Mouse (Mus musculus) left cerebral cortex, postnatal 36 days (tissue): ENCODE data around the gene Deaf1. TPM values are rescaled to one million over a fixed set of nuclear protein-coding genes. Genes with fewer than 3 reads are reported as not detected.

Experiments
- DNase-seq, 2 experiments: peaks; one replicate each; pipeline ENCODE4 v3.0.0; 2021 to 2022; ENCODE audit warnings: low spot score in 2 of 2, mixed read lengths in 1 of 2
- intact Hi-C: fragments of 180-260 bp; cut with DNase I; formaldehyde crosslinking; loops from one replicate; pipeline ENCODE4 v1.15.1; 2025
- total RNA-seq, 2 experiments: library from RNA; stranded (reverse); gene quantifications; 2 replicates each; pipeline ENCODE4 v1.2.3; 2021

Gene Deaf1
- total RNA-seq, 2 experiments from 2014 or later, result 67.3 to 72.5 TPM

DNA sequence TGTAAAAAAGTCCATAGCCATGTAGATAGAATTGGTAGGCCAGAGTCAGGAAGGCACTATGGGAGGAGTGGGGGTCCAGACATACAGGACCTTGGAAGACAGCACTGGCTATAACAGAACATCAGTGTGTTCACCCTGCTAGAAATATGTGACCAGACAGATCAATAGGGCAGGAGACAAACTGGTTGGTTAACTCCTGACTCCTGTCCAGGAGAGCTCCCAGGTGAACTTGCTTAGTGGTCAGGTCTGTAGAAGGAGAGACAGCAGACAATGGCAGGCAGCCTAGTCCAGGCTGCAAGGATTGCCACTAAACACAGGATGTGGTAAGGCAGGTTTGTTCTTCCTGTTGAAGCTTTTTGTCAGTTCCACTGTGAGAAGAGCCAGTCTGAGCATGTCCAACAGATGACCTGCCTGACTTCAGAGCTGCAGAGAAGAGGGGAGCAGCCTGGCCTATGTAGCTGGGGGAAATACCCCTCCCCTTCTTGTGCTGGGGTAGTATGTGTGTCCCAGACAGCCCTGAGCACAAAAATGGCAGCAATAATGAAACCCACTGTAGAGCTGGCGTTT is 24.7 kb downstream of the Deaf1 start:
- no peak for DNase-seq
- intact Hi-C loops, result no loop called here

DNA sequence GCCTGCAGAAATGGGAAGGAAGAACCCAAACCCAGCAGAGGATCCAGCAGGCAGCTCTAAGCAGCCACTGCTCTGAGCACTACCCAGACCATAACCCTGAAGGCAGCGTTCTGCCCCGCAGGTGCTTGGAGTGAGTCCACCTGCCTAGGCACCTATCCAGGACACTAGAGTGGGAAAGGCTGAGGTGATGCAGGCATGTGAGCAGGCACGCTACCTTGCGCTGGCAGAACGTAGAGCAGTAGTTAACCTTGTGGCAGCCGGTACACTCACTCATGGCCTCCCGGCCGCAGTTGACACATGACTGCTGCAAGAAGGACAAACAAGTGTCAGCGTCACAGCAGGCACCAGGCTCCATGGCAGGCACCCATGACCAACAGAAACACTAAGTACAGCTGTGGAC is 26.1 kb downstream of the Deaf1 start:
- intact Hi-C loops, result no loop called here
- no peak for DNase-seq

DNA sequence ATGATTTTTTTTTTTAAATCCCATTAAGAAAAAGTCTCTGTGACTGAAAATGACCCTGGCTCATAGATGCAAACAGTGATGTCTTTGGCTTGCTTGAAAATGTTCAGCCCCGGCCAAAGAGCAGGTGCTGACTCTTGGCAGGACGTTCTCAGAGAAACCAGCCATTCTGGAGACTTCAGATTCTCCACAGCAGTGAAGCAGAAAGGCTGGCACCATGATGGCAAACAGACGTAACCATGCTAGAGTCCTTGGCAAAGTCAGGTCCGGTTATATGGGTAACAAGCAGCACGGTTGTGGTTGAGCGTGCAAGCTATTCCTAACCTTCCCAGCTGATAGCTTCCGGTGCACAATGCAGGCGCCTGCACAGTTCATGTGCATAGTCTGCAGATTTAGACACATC is 28.3 kb downstream of the Deaf1 start:
- DNase-seq, result no peak
- intact Hi-C loops, result no loop called here

DNA sequence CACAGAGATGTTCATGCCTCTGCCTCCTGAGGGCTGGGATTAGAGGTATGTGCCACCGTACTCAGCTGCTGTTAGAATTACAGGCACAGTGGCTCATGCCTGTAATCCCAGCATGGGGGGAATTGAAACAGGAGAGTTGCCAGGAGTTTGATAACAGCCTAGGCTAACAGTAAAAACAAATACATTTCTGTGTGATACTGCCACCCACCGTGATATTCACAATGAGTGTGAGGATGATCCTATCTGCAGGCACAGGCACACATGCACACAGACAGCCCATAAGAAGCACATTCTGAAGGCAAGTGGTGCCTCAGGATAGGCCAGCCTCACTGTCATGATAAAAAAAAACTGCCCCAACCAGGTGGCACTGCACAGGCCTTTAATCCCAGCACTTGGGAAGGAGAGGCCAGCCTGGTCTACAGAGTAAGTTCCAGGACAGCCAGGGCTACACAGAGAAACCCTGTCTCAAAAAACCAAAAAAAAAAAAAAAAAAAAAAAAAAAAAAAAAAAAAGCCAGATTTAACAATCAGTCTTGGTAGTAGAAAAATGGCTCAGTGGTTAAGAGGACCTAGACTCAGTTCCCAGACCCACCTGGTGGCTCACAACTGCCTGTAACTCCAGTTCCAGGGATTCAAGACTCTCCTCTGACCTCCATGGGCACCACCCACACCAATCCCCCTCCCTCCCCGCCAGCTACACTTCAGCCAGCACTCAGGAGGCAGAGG is 29.4 kb downstream of the Deaf1 start:
- intact Hi-C loops, result no loop called here

DNA sequence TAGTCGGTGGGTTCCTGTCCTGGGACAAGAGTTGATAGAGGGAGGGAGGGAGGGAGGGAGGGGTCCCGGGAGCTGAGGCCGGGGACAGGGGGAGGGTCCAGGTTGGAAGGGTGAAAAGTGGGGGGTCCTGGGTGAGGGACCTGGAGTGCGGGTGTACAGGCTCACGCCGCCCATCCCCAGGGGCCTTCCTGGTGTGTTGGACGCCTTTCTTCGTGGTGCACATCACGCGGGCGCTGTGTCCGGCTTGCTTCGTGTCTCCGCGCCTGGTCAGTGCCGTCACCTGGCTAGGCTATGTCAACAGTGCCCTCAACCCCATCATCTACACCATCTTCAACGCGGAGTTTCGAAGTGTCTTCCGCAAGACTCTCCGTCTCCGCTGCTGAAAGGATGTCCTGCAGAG is 33.0 kb downstream of the Deaf1 start:
- intact Hi-C loops, result no loop called here
- no peak for DNase-seq

More for the DNA sequence above, 29.4 kb downstream of the Deaf1 start:
- no peak for DNase-seq

DNA sequence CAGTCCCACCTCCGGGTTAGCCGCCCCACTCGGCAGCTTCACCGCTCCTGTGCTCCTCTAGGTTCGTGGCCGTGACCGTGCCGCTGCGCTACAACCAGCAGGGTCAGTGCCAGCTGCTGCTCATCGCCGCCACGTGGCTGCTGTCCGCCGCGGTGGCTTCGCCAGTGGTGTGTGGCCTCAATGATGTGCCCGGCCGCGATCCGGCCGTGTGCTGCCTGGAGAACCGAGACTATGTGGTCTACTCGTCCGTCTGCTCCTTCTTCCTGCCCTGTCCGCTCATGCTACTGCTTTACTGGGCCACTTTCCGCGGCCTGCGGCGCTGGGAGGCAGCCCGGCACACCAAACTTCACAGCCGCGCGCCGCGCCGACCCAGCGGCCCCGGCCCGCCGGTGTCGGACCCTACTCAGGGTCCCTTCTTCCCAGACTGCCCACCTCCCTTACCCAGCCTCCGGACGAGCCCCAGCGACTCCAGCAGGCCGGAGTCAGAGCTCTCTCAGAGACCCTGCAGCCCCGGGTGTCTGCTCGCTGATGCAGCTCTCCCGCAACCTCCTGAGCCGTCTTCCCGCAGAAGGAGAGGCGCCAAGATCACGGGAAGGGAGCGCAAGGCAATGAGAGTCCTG is 33.5 kb downstream of the Deaf1 start:
- intact Hi-C loops, result no loop called here

DNA sequence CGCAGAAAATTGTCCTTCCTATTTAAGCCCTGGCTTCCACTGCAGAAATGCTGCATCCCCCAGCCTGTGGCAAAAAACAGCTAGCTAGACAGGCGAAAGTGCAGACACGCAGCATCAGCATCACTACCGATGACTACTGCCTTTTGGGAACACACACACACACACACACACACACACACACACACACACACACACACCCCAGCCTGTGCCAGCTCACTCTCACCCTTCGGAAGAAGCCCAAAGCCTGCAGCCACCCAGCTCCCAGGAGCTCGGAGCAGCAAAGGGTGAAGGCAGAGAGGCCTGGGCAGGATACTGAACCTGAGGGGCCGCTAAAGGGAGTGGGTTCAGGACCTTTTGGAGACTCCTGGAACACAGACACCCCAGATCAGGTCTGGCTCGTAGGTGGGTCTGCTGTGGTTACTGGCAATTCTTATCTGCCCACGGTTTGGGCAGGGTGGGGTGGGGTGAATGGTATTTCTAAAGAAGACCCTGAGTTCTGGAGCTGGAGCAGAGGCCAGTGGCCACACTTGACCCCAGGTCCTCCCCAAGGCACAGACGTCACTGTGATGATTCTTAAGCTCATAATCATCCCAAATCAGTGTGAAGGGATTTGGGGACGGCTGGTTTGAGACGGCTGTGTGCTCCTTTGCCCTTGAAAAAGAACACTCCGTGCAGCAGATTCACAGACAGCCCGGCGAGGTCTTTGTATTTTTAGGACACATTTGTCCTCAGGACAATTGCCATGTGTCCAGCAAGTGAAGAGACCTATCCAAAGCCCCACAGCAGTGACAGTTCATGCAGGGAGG is 34.7 kb downstream of the Deaf1 start:
- intact Hi-C loops, result no loop called here
- DNase-seq, result no peak

More for the DNA sequence above, 33.5 kb downstream of the Deaf1 start:
- DNase-seq, result no peak

DNA sequence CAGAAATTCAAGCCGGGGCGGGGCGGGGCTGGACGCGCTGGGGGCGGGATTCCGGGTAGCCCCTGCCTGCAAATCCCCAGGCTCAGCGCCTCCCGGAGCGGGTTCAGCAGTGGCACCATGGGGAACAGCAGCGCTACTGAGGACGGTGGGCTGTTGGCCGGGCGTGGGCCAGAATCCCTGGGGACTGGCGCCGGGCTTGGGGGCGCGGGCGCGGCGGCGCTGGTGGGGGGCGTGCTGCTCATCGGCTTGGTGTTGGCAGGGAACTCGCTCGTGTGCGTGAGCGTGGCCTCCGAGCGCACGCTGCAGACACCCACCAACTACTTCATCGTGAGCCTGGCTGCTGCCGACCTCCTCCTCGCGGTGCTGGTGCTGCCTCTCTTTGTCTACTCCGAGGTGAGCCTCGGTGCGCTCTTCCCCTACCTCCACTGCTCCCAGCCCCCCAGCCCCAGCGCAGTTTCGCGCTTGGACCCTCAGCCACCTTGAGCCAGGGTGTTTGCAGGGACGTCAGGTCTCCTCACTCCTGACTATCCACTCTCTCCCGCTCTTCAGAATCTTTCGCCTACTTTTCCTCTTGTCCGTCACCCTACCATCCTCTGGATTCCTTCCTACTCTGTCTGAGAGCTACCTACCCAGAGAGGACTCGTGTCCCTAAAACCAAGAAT is 35.4 kb downstream of the Deaf1 start, which contains the start of gene Drd4:
Gene Drd4, plus strand, starts transcription at position 86 of the 662 bp plus-strand sequence.
- intact Hi-C loops, result no loop called here
- peak; percentile 45 to 50 for DNase-seq

DNA sequence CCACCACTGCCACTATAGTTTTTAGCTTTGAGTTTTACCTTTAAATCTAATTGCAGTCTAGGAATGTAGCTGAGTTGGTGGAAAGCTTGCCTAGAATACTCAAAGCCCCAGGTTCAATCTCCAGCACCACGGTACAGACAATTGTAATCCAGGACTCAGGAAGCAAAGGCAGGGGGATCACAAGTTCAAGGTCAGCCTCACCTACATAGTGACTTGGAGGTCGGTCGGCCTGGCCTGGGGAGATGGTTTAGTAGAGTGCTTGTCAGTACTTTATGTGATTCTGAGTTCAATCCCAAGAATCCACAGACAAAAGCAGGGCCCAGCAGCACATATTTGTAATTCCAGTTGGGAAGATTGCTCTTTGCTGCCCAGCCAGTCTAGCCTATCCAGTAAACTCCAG is 39.4 kb downstream of the Deaf1 start:
- intact Hi-C loops, result no loop called here
- no peak for DNase-seq

DNA sequence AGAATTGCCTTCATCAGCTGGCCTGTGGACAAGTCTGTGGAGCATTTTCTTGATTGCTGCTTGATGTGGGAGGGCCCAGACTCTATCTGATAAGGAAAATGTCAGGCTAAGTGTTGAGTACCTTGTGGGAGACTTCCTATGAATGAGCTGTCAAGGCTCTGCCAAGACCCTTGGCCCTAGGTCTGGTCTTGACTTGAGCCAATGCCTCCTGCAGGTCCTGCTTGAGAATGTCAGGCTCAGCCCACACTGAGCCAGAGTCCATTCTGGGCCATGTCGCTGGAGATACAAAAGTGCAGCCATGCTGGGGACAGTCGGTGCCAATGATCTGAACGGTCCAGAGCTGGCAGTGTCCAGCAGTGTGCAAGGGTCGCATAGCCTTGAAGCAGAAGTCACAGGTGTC is 44.7 kb downstream of the Deaf1 start:
- intact Hi-C loops, result no loop called here
- DNase-seq, result no peak

DNA sequence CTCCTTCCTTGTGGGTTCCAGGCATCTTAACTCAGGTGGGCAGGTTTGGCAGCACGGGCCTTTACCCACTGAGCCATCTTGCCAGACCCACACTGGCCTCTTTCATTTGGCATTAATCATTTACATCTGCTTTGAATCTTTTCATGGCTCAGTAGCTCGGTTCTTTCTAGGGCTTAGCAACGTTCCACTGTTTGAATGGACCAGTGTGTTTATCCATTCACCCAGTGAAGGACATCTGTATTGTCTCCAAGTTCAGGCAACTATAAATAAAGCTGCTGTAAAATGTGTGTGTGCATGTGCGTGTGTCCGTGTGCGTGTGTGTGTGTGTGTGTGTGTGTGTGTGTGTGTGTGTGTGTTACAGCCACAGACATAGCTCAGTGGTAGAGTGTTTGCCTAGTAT is 46.0 kb downstream of the Deaf1 start:
- intact Hi-C loops, result no loop called here
- DNase-seq, result no peak

DNA sequence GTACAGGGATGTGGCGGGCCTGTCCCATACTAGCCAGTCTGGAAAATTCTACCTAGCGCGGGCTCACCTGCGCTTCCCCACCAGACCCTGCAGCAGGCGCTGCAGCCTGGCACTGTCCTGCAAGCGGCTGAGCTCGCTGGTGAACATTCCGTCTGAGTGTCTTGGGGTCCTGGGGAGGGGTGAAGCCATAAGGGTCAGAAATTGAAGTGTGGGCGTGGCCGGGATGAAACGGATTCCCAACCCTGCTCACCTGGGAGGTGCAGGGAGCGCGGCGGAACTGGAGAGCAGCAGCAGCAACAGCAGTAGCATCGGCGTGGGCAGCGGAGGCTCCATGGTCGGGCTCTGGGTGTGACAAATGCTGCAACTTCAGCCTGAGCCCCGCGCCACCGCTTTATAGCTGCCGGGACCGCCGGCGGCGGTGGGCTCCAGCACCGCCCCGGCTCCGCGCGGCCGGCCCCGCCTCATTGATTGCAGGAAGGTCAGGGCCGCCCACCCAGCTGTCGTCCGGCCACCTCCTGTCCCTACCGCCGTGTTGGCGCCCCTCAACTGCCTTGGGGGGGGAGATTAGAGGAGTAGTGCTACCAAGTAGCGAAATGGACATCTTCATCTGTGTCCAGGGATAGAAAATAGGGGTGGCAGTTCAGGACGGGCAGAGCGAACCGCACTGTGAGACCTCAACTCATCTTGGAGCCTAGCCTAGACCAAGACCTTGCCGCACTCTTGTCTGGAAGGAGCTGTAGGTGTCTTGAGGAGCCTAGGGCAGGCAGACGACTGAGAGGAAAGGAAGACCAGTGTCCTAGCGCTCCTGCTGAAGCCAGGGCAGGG is 48.5 kb downstream of the Deaf1 start, which contains the start of gene Sct:
Gene Sct, minus strand, starts transcription at position 368 of the 825 bp plus-strand sequence.
- intact Hi-C loops, result no loop called here
- DNase-seq, result no peak

DNA sequence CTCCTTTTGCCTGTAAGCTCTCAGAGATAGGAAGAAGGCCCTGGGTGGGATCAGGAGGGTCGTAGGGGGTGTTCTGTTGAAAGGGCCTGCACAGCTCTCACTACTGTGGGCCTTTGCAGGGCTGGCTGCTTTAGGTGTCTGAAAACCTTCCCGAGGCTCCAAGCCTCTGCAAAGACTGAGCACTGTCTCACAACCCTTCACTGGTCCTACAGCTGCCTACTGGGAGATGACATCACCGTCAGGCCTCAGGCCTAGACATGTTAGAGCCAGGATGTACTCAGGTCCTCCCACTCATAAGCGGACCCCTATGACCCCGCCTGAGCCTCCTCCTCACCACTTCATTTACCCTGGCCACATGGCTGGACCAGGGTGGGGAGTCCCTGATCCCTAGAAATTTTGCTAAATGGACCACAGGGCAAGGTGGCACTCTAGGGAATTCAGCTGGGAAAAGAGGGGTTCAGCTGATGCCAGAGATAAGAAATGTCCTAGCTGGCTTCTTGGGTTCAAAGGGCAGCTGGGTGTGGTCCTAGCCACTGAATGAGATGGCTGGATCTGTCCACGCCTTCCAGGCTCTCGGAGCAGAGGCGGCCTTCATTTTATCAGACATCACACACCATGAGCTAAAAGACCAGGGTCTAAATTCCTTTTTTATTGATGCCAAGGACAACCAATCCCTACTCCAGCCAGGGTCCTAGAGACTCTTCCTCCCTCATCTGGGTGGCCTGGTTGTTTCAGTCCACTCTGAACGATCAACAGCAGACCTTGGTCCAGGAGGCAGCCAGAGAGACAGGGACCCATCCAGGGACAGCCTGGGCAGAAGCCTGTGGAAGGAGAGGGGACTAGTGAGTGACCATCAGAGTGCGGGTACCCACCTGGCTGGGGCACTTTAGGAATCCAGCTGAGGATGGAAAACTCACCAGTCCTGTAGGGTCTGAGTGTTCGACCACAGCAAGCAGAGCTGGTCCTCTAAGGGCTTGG is 49.5 kb downstream of the Deaf1 start:
- no peak for DNase-seq
- intact Hi-C loops, result no loop called here

DNA sequence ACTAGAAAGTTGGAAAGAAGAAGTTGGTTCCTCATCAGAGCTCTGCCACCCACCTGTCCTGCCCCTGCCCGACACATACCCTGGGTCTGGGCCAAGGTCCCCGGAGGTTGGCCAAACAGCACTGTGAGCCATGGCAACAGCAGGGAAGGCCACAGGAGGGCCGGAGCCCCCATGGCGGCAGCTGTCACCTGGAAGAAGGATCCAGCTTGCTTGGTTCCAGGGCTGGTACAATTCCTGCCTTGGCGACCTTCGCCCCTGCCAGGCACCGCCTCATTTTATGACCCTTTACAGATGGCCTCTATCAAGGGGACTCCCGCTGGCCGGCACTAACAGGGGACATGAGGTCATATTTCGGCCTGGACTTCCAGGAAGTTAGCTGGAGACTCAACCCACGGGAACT is 50.9 kb downstream of the Deaf1 start, which contains the start of gene Cdhr5:
Gene Cdhr5, minus strand, starts transcription at position 241 of the 400 bp plus-strand sequence.
- intact Hi-C loops, result no loop called here
- no peak for DNase-seq

DNA sequence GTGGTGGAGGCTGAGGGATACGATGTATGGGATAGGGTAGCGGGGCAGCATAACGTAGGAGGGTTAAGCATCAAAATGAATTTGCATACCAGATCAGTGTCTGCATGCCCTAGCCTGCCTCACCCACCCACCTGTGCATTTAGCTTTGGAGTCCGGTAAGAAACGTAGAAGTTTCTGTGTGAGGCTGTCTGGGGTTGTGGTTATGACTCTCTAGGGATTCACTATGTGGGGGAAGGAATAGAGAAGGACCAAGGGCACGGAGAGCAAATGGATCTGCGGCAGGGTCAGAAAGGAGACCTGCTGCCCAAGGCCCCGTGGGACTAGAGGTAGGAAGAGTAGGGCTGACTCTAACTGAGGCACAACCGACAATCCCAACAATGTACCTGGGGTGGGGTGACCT is 52.1 kb downstream of the Deaf1 start:
- no peak for DNase-seq
- intact Hi-C loops, result no loop called here

DNA sequence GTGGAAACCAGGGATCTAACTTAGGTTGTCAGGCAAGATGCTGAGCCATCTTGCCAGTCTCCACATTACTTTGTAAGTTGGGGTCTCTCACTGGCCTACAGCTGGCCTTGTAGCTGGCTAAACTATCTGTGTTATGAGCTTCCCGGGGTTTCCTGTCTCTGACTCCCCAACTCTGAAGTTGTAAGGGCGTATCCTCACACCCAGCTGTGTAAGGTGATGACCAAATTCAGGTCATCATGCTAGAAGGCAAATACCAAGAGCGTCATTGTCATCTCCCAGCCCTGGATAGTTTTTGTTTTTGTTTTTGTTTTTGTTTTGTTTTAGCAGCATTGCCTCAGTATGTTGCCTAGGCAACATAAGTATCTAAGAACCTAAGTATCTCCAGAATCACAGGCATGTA is 56.9 kb downstream of the Deaf1 start:
- DNase-seq, result no peak
- intact Hi-C loops, result no loop called here

DNA sequence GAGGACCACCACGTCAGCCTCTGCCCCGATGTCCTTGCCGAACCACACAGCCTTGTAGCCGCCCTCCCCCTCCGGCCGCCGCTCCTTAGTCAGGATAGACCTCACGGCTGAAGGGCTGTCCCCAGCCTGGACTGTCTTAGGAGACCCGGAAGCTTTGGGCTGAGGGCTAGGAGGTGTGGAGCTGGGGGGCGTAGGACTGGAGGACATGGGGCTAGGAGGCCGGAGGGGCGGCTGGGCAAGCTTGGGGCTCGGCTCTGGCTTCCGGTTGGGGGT is 58.3 kb downstream of the Deaf1 start:
- DNase-seq, result no peak
- intact Hi-C loops, result loop anchor here (5.0 kb wide), 1 partner anchor 93 kb away; no protein-coding TSS in a partner anchor
